13 mouse cellular contexts compared by ENCODE assay signal in genomic region chr9:69333654-69334053, GRCm38 (mm10).
DNase-seq lines count a peak whose midpoint lies in the region; ATAC-seq and TF ChIP-seq lines count a peak whose summit lies in the region.
"Had no signal": no experiment of that assay in that cellular context is flagged by ENCODE, and none has a peak within 500 bp of the region (broad histone marks: within the 10 kb centered on the region; RNA-seq: fewer than 3 reads in every experiment).

No protein-coding gene starts in this region.

- H3K27me3 ChIP-seq in kidney, adult 2 months (replicated peaks; ENCODE audit: control insufficient read depth, insufficient read depth, low read length), result no peaks in the 10 kb centered on the region
- H3K27me3 ChIP-seq in stomach, embryonic 14.5 days (ENCODE audit: control insufficient read depth, insufficient read depth, low read length), result no peaks in the 10 kb centered on the region
- H3K27me3 ChIP-seq in stomach, postnatal 0 days (ENCODE audit: control insufficient read depth, insufficient read depth, low read length), result no peaks in the 10 kb centered on the region
- H3K27me3 ChIP-seq in liver, embryonic 13.5 days, result no peaks in the 10 kb centered on the region
- H3K27me3 ChIP-seq: limb, embryonic 15.5 days; midbrain, embryonic 12.5 days had no signal

- H3K9me3 ChIP-seq in stomach, embryonic 14.5 days (ENCODE audit: control insufficient read depth, low read depth, low read length), result no peaks in the 10 kb centered on the region
- no peaks in the 10 kb centered on the region for H3K9me3 ChIP-seq in stomach, postnatal 0 days (ENCODE audit: control insufficient read depth, low read length)
- H3K9me3 ChIP-seq in liver, embryonic 13.5 days (replicated peaks), result no peaks in the 10 kb centered on the region
- H3K9me3 ChIP-seq: limb, embryonic 15.5 days; midbrain, embryonic 12.5 days had no signal

- TF ChIP-seq POLR2A in kidney, adult 2 months (IDR thresholded peaks at IDR 0.05; ENCODE audit: low read depth, low read length), result no peak

- H3K9ac ChIP-seq in stomach, embryonic 14.5 days (replicated peaks; ENCODE audit: low read depth, low read length), result no peak overlapping the region
- no peak overlapping the region for H3K9ac ChIP-seq in stomach, postnatal 0 days (ENCODE audit: low read length)
- no peak overlapping the region for H3K9ac ChIP-seq in liver, embryonic 13.5 days
- H3K9ac ChIP-seq: limb, embryonic 15.5 days; midbrain, embryonic 12.5 days had no signal

- no peak overlapping the region for H3K4me3 ChIP-seq in kidney, adult 2 months (ENCODE audit: insufficient read depth, low read depth, low read length)
- no peak overlapping the region for H3K4me3 ChIP-seq in stomach, embryonic 14.5 days (ENCODE audit: low read depth, low read length)
- no peak overlapping the region for H3K4me3 ChIP-seq in stomach, postnatal 0 days (ENCODE audit: low read depth, low read length)
- no peak overlapping the region for H3K4me3 ChIP-seq in liver, embryonic 13.5 days (replicated peaks)
- H3K4me3 ChIP-seq: limb, embryonic 15.5 days; midbrain, embryonic 12.5 days had no signal

- DNase-seq in kidney, adult 2 months, result peak; percentile 46
- no peak for DNase-seq in kidney, adult 11 months
- no peak for DNase-seq in stomach, postnatal 0 days (ENCODE audit: low spot score)
- DNase-seq in liver, embryonic 13.5 days, result no peak
- DNase-seq in right cerebral cortex, postnatal 36 days (ENCODE audit: low spot score in 2 of 2), result no peak
- no peak for DNase-seq in left cerebral cortex, postnatal 14 days (ENCODE audit: low spot score in 2 of 2)
- DNase-seq: cerebellum, adult 2 months; gastrocnemius, postnatal 14 days; right cerebral cortex, postnatal 25 days; thymus, postnatal 25 days had no signal

- no peak for ATAC-seq in stomach, embryonic 14.5 days (ENCODE audit: insufficient number of reproducible peaks, insufficient read depth, low FRiP score, low read depth)
- ATAC-seq in stomach, postnatal 0 days (ENCODE audit: low FRiP score, low TSS enrichment), result no peak
- no peak for ATAC-seq in liver, embryonic 13.5 days (ENCODE audit: low read depth)

- peaks cover 41% of the 10 kb centered on the region for H3K4me1 ChIP-seq in kidney, adult 2 months (ENCODE audit: control insufficient read depth, insufficient read depth, low read length)
- H3K4me1 ChIP-seq in stomach, embryonic 14.5 days (ENCODE audit: control insufficient read depth, insufficient read depth, low read length), result peaks cover 8% of the 10 kb centered on the region; the same call in 1 of the 2 replicates
- no peaks in the 10 kb centered on the region; the same call in 1 of the 2 replicates for H3K4me1 ChIP-seq in stomach, postnatal 0 days (replicated peaks; ENCODE audit: control insufficient read depth, insufficient read depth)
- peaks cover 25% of the 10 kb centered on the region; the same call in 1 of the 2 replicates for H3K4me1 ChIP-seq in liver, embryonic 13.5 days (replicated peaks)

- H3K27ac ChIP-seq in kidney, adult 2 months (ENCODE audit: insufficient read depth, low read depth, low read length), result peak overlapping the region; percentile 53
- H3K27ac ChIP-seq in stomach, embryonic 14.5 days (ENCODE audit: low read length), result peak overlapping the region; percentile 48; the same call in 1 of the 2 replicates
- no peak overlapping the region for H3K27ac ChIP-seq in stomach, postnatal 0 days (replicated peaks)
- H3K27ac ChIP-seq in liver, embryonic 13.5 days, result peak overlapping the region; percentile 14
- H3K27ac ChIP-seq: limb, embryonic 15.5 days; midbrain, embryonic 12.5 days had no signal

- no peak for TF ChIP-seq CTCF in kidney, adult 2 months (conservative IDR thresholded peaks at IDR 0.05; ENCODE audit: insufficient read depth, insufficient read length, low read depth, low read length)
- no peak for TF ChIP-seq CTCF in stomach, postnatal 0 days (IDR thresholded peaks at IDR 0.05; ENCODE audit: low read depth)

- TF ChIP-seq EP300 in stomach, postnatal 0 days (optimal IDR thresholded peaks at IDR 0.05), result no peak

- WGBS in kidney, adult 2 months, result 36% methylated on average over 4 of the region's 4 CpGs
- WGBS in stomach, embryonic 14.5 days, result 74% methylated on average over 4 of the region's 4 CpGs
- 78% methylated on average over 4 of the region's 4 CpGs for WGBS in stomach, postnatal 0 days
- WGBS in liver, embryonic 13.5 days (ENCODE audit: insufficient replicate concordance), result 64% methylated on average over 4 of the region's 4 CpGs

- no peaks in the 10 kb centered on the region for H3K36me3 ChIP-seq in kidney, adult 2 months (ENCODE audit: control insufficient read depth, insufficient read depth, low read length)
- no peaks in the 10 kb centered on the region for H3K36me3 ChIP-seq in stomach, embryonic 14.5 days (ENCODE audit: control insufficient read depth, insufficient read depth, low read length)
- H3K36me3 ChIP-seq in stomach, postnatal 0 days (ENCODE audit: control insufficient read depth, insufficient read depth, low read length), result no peaks in the 10 kb centered on the region
- no peaks in the 10 kb centered on the region for H3K36me3 ChIP-seq in liver, embryonic 13.5 days
- H3K36me3 ChIP-seq: limb, embryonic 15.5 days; midbrain, embryonic 12.5 days had no signal

- intact Hi-C loops in left cerebral cortex, postnatal 14 days (cut with DNase I), result no loop called here

- H3K4me2 ChIP-seq in stomach, embryonic 14.5 days (replicated peaks; ENCODE audit: low read depth, low read length), result no peak overlapping the region
- H3K4me2 ChIP-seq in stomach, postnatal 0 days (replicated peaks; ENCODE audit: low read depth), result no peak overlapping the region
- no peak overlapping the region for H3K4me2 ChIP-seq in liver, embryonic 13.5 days
- H3K4me2 ChIP-seq: limb, embryonic 15.5 days; midbrain, embryonic 12.5 days had no signal
